Mouse (Mus musculus) stomach, postnatal 0 days (tissue): ENCODE measurements at regions not wholly inside any gene's neighbourhood (a gene's known extent, or its start where the extent isn't known, plus 50 kb on each side); places are given as distances from the start of the nearest gene placed in this dataset.

Experiments used
- ATAC-seq: fragments of 200-750 bp; cut with Nextera tagmentation; 2 replicates; pipeline ENCODE4 v1.8.0; 2017; ENCODE audit not compliant: low FRiP score, low TSS enrichment
- DNase-seq: peaks from one replicate; pipeline ENCODE4 v3.0.0-alpha.2; 2016; ENCODE audit warnings: low spot score
- H3K27ac ChIP-seq: fragments of 300-500 bp; sonication (generic); replicated peaks from 2 replicates; pipeline ENCODE4 v1.5.1; 2014; ENCODE audit warnings: mild to moderate bottlenecking, control low read depth
- H3K27me3 ChIP-seq: fragments of 300-500 bp; sonication (generic); 2 replicates; pipeline ENCODE4 v1.6.1; 2014; ENCODE audit warnings: low read length; ENCODE audit not compliant: control insufficient read depth, insufficient read depth
- H3K36me3 ChIP-seq: fragments of 300-500 bp; sonication (generic); 2 replicates; pipeline ENCODE4 v1.6.1; 2014; ENCODE audit warnings: low read length, mixed read lengths; ENCODE audit not compliant: control insufficient read depth, insufficient read depth
- H3K4me1 ChIP-seq: fragments of 300-500 bp; sonication (generic); replicated peaks from 2 replicates; pipeline ENCODE4 v1.6.1; 2014; ENCODE audit warnings: antibody characterized with exemption; ENCODE audit not compliant: control insufficient read depth, insufficient read depth
- H3K4me2 ChIP-seq: fragments of 300-500 bp; sonication (generic); replicated peaks from 2 replicates; pipeline ENCODE4 v1.6.1; 2014; ENCODE audit warnings: low read depth, mild to moderate bottlenecking, control low read depth, moderate library complexity
- H3K4me3 ChIP-seq: fragments of 300-500 bp; sonication (generic); 2 replicates; pipeline ENCODE4 v1.5.1; 2014; ENCODE audit warnings: low read depth, low read length, control low read depth
- H3K9ac ChIP-seq: fragments of 300-500 bp; sonication (generic); 2 replicates; pipeline ENCODE4 v1.6.1; 2014; ENCODE audit warnings: mild to moderate bottlenecking, low read length, control low read depth, mixed read lengths
- H3K9me3 ChIP-seq: fragments of 300-500 bp; sonication (generic); 2 replicates; pipeline ENCODE4 v1.6.1; 2016; ENCODE audit warnings: low read length; ENCODE audit not compliant: control insufficient read depth
- CTCF ChIP-seq: IDR thresholded peaks from 2 replicates; pipeline ENCODE4 v1.5.1; 2016; ENCODE audit warnings: antibody characterized with exemption, low read depth, mild to moderate bottlenecking, moderate library complexity
- EP300 ChIP-seq: optimal IDR thresholded peaks from 2 replicates; pipeline ENCODE3; 2016; ENCODE audit warnings: antibody characterized with exemption
- WGBS: fragments of 180-500 bp; shearing (Covaris S2); extraction: QIAGEN DNeasy Blood & Tissue Kit; methylation state at CpG from one replicate; pipeline ENCODE4 v1.1.7; 2014; 5-methylcytosine and 5-hydroxymethylcytosine counted together

GRCm38 (mm10) chr15:17084030-17084429 lies 355.5 kb downstream of the Cdh9 start:
- DNase-seq, result no peak
- H3K4me3 ChIP-seq, result no peak overlapping the region
- 68% methylated on average over 2 of the region's 2 CpGs for WGBS
- TF ChIP-seq CTCF (no peak), EP300 (no peak)
- no peak for ATAC-seq
- H3K27me3 ChIP-seq, result no peaks in the 10 kb centered on the region
- no peak overlapping the region for H3K9ac ChIP-seq
- H3K4me1 ChIP-seq, result no peaks in the 10 kb centered on the region
- no peak overlapping the region for H3K27ac ChIP-seq
- no peak overlapping the region for H3K4me2 ChIP-seq
- H3K9me3 ChIP-seq, result no peaks in the 10 kb centered on the region
- no peaks in the 10 kb centered on the region for H3K36me3 ChIP-seq

- no peak for TF ChIP-seq CTCF
- TF ChIP-seq EP300, result no peak
- Histone ChIP-seq H3K36me3 (no peaks in the 10 kb centered on the region), H3K9me3 (no peaks in the 10 kb centered on the region), H3K9ac (no peak overlapping the region), H3K4me2 (no peak overlapping the region), H3K4me3 (no peak overlapping the region), H3K27ac (no peak overlapping the region), H3K4me1 (no peaks in the 10 kb centered on the region), H3K27me3 (no peaks in the 10 kb centered on the region)
- WGBS, result 87% methylated on average over 5 of the region's 5 CpGs
- no peak for ATAC-seq
- DNase-seq, result no peak
Observed at GRCm38 (mm10) chr15:17088644-17089228, 360.2 kb downstream of the Cdh9 start.

- Histone ChIP-seq H3K36me3 (no peaks in the 10 kb centered on the region), H3K9ac (no peak overlapping the region), H3K4me3 (no peak overlapping the region), H3K27ac (no peak overlapping the region), H3K9me3 (no peaks in the 10 kb centered on the region), H3K4me2 (no peak overlapping the region), H3K4me1 (no peaks in the 10 kb centered on the region), H3K27me3 (no peaks in the 10 kb centered on the region)
- TF ChIP-seq EP300 (no peak), CTCF (peak; percentile 74)
- ATAC-seq (no peak), DNase-seq (peak; percentile 51)
- 2% methylated on average over 4 of the region's 4 CpGs for WGBS
Observed at GRCm38 (mm10) chr15:17098927-17099326, 370.4 kb downstream of the Cdh9 start.

GRCm38 (mm10) chr15:17101182-17101581 lies 372.6 kb downstream of the Cdh9 start:
- TF ChIP-seq CTCF (no peak), EP300 (no peak)
- no peak overlapping the region for H3K27ac ChIP-seq
- H3K9ac ChIP-seq, result no peak overlapping the region
- WGBS, result 51% methylated on average over 3 of the region's 3 CpGs
- H3K36me3 ChIP-seq, result no peaks in the 10 kb centered on the region
- no peaks in the 10 kb centered on the region for H3K4me1 ChIP-seq
- H3K4me2 ChIP-seq, result no peak overlapping the region
- H3K9me3 ChIP-seq, result no peaks in the 10 kb centered on the region
- H3K4me3 ChIP-seq, result no peak overlapping the region
- ATAC-seq, result no peak
- H3K27me3 ChIP-seq, result no peaks in the 10 kb centered on the region
- DNase-seq, result no peak

GRCm38 (mm10) chr15:17135721-17136120 lies 407.2 kb downstream of the Cdh9 start:
- no peak for ATAC-seq
- TF ChIP-seq EP300 (no peak), CTCF (no peak)
- no peak for DNase-seq
- H3K9me3 ChIP-seq, result no peaks in the 10 kb centered on the region
- H3K4me1 ChIP-seq, result no peaks in the 10 kb centered on the region
- H3K4me3 ChIP-seq, result no peak overlapping the region
- H3K27ac ChIP-seq, result no peak overlapping the region
- no peaks in the 10 kb centered on the region for H3K27me3 ChIP-seq
- 17% methylated on average over 1 of the region's 1 CpGs for WGBS
- H3K4me2 ChIP-seq, result no peak overlapping the region
- H3K9ac ChIP-seq, result no peak overlapping the region
- no peaks in the 10 kb centered on the region for H3K36me3 ChIP-seq

- Histone ChIP-seq H3K4me3 (no peak overlapping the region), H3K4me2 (no peak overlapping the region), H3K4me1 (no peaks in the 10 kb centered on the region), H3K9ac (no peak overlapping the region), H3K27me3 (no peaks in the 10 kb centered on the region), H3K9me3 (no peaks in the 10 kb centered on the region), H3K36me3 (no peaks in the 10 kb centered on the region), H3K27ac (no peak overlapping the region)
- TF ChIP-seq CTCF, result no peak
- TF ChIP-seq EP300, result no peak
- WGBS, result 78% methylated on average over 2 of the region's 2 CpGs
- ATAC-seq (no peak), DNase-seq (no peak)
Observed at GRCm38 (mm10) chr15:17180164-17180563, 451.6 kb downstream of the Cdh9 start.
